Mouse (Mus musculus): ENCODE data around the gene Eps8. TPM values are rescaled to one million over a fixed set of nuclear protein-coding genes. Genes with fewer than 3 reads are reported as not detected.

The Eps8 gene
- 13.6 and 14.5 TPM in 2 replicates for polyA plus RNA-seq (2015; fragmentation: Nextera tagmentation; extraction: Ambion mirVana)

DNA sequence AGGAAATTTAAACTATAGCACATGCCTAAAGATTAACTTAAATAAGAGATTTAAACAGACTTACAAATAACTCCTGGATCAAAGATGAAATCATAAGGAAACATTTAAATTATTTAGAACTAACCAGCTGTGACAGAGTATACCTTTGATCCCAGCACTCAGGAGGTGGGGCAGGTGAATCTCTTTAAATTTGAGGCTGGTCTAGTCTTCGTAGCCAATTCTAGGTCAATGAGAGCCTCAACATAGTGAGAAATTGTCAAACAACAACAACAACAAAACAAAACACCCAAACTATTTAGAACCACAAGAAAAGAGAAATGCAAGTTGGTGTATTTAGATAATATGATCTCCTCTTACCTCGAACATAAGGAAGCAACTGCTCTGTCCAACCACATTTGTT is at the start of gene Eps8:
Gene Eps8 (minus strand): TSS at position 101 of the 400 bp plus-strand sequence.

Other genes with a start within 250 kb of the Eps8 start
- gene Strap, start 80.2 kb upstream of the Eps8 start, polyA plus RNA-seq (2015; fragmentation: Nextera tagmentation; extraction: Ambion mirVana) = 82.7 and 85.4 TPM in 2 replicates
- gene Dera, start 99.7 kb upstream of the Eps8 start, polyA plus RNA-seq (2015; fragmentation: Nextera tagmentation; extraction: Ambion mirVana) = 16.3 and 22.2 TPM in 2 replicates